Mouse (Mus musculus): ENCODE results near the gene Kcnk10. TPM values are rescaled to one million over a fixed set of nuclear protein-coding genes. Genes with fewer than 3 reads are reported as not detected.

Gene Kcnk10
- total and polyA plus RNA-seq, 2 experiments from 2014 or later, result 31.5 to 39.9 TPM

GRCm38 (mm10) chr12:98588573-98588972 lies 10.5 kb upstream of the Kcnk10 start:
- no peaks in the 10 kb centered on the region for H3K36me3 ChIP-seq (ENCODE audit: insufficient read depth, low read length)
- H3K4me2 ChIP-seq (ENCODE audit: low read depth, low read length), result no peak overlapping the region
- no peak overlapping the region for H3K4me3 ChIP-seq (ENCODE audit: low read length)
- H3K4me1 ChIP-seq (ENCODE audit: insufficient read depth, low read length), result no peaks in the 10 kb centered on the region
- DNase-seq (ENCODE audit: low spot score) (peak; percentile 33), ATAC-seq (no peak)
- no peak overlapping the region for H3K27ac ChIP-seq
- WGBS, result 70% methylated on average over 6 of the region's 6 CpGs
- no peaks in the 10 kb centered on the region for H3K27me3 ChIP-seq (ENCODE audit: insufficient read depth, low read length)
- no peak overlapping the region for H3K9ac ChIP-seq (replicated peaks; ENCODE audit: low read length)
- H3K9me3 ChIP-seq (ENCODE audit: low read length), result no peaks in the 10 kb centered on the region
- TF ChIP-seq CTCF (IDR thresholded peaks at IDR 0.05; ENCODE audit: low read depth), result no peak

DNA sequence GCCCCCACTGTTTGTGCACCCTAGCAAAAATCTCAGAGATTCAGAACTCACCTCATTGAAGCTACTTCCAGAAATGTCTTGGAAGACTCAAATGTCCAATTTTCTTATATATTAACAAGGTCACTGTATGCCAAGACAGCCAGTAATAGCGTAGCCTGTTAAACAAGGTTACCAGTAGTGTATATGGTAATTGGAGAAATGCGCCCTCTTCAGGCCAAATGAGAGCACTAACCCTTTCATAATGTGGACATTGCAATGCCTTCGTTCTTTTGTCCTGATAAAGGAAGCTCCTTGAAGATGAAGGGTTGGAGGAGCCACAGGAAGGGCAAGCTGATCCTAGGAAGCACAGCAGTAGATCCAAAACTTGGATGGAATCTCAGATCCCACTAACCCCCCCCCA lies 7.2 kb upstream of the Kcnk10 start:
- Histone ChIP-seq H3K27ac (no peak overlapping the region), H3K9me3 (ENCODE audit: low read length) (no peaks in the 10 kb centered on the region), H3K27me3 (ENCODE audit: insufficient read depth, low read length) (no peaks in the 10 kb centered on the region), H3K9ac (replicated peaks; ENCODE audit: low read length) (no peak overlapping the region), H3K4me1 (ENCODE audit: insufficient read depth, low read length) (no peaks in the 10 kb centered on the region), H3K4me3 (ENCODE audit: low read length) (no peak overlapping the region), H3K4me2 (ENCODE audit: low read depth, low read length) (no peak overlapping the region), H3K36me3 (ENCODE audit: insufficient read depth, low read length) (no peaks in the 10 kb centered on the region)
- peak; percentile 69 for DNase-seq (ENCODE audit: low spot score)
- TF ChIP-seq CTCF (IDR thresholded peaks at IDR 0.05; ENCODE audit: low read depth), result peak; percentile 65
- WGBS, result 44% methylated on average over 3 of the region's 3 CpGs
- no peak for ATAC-seq

- peak overlapping the region; percentile 60 for H3K4me2 ChIP-seq (ENCODE audit: low read depth, low read length)
- no peak for DNase-seq (ENCODE audit: low spot score)
- no peaks in the 10 kb centered on the region for H3K36me3 ChIP-seq (ENCODE audit: insufficient read depth, low read length)
- H3K9me3 ChIP-seq (ENCODE audit: low read length), result no peaks in the 10 kb centered on the region
- H3K9ac ChIP-seq (replicated peaks; ENCODE audit: low read length), result no peak overlapping the region
- no peak overlapping the region for H3K27ac ChIP-seq
- peaks cover 3% of the 10 kb centered on the region; the same call in 1 of the 2 replicates for H3K4me1 ChIP-seq (ENCODE audit: insufficient read depth, low read length)
- TF ChIP-seq CTCF (IDR thresholded peaks at IDR 0.05; ENCODE audit: low read depth), result no peak
- ATAC-seq, result no peak
- no peak overlapping the region for H3K4me3 ChIP-seq (ENCODE audit: low read length)
- H3K27me3 ChIP-seq (ENCODE audit: insufficient read depth, low read length), result no peaks in the 10 kb centered on the region
- WGBS, result 51% methylated on average over 8 of the region's 8 CpGs
These were observed 2.1 kb downstream of the Kcnk10 start for GRCm38 (mm10) chr12:98575942-98576550.

DNA sequence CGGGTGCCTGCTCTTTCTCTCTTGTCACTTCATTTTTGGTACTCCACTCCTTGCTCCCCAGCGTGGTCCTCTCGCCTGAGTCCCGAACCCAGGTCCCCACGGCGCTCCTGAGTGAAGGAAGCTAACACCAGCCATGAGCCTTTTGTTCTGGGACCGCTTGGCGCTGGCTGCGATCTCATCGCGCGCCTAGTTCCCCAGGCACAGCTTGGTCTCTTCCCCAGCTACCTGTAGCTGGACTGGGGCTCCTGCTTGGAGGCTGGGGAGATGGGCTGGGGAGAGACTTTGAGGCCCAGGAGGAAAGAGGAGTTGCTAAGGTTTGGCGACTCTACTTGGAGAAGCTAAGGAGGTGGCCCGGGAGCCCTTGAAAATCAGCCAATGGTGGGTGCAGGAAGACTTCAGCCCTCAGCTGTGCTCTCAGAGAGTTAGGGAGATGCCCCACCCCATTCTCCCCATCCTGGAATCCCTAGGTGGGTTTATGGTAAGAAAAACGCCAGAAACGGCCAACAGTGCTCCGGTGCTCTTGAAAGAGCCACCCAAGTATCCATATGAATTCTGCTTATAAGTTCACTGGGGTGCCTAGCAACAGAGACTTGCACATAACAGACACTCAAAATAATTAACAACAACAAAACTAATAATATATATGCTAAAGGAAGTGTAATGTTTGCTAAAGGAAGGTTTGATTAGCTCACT lies 2.8 kb downstream of the Kcnk10 start:
- DNase-seq (ENCODE audit: low spot score), result no peak
- peak overlapping the region; percentile 60 for H3K4me2 ChIP-seq (ENCODE audit: low read depth, low read length)
- H3K4me1 ChIP-seq (ENCODE audit: insufficient read depth, low read length), result peaks cover 3% of the 10 kb centered on the region; the same call in 1 of the 2 replicates
- no peak; the same call in 1 of the 2 replicates for ATAC-seq
- peak overlapping the region; percentile 96 for H3K27ac ChIP-seq
- H3K9ac ChIP-seq (replicated peaks; ENCODE audit: low read length), result peak overlapping the region; percentile 91
- H3K9me3 ChIP-seq (ENCODE audit: low read length), result no peaks in the 10 kb centered on the region
- TF ChIP-seq CTCF (IDR thresholded peaks at IDR 0.05; ENCODE audit: low read depth), result no peak
- H3K4me3 ChIP-seq (ENCODE audit: low read length), result peak overlapping the region; percentile 77
- 4% methylated on average over 17 of the region's 17 CpGs for WGBS
- no peaks in the 10 kb centered on the region for H3K27me3 ChIP-seq (ENCODE audit: insufficient read depth, low read length)
- no peaks in the 10 kb centered on the region for H3K36me3 ChIP-seq (ENCODE audit: insufficient read depth, low read length)

DNA sequence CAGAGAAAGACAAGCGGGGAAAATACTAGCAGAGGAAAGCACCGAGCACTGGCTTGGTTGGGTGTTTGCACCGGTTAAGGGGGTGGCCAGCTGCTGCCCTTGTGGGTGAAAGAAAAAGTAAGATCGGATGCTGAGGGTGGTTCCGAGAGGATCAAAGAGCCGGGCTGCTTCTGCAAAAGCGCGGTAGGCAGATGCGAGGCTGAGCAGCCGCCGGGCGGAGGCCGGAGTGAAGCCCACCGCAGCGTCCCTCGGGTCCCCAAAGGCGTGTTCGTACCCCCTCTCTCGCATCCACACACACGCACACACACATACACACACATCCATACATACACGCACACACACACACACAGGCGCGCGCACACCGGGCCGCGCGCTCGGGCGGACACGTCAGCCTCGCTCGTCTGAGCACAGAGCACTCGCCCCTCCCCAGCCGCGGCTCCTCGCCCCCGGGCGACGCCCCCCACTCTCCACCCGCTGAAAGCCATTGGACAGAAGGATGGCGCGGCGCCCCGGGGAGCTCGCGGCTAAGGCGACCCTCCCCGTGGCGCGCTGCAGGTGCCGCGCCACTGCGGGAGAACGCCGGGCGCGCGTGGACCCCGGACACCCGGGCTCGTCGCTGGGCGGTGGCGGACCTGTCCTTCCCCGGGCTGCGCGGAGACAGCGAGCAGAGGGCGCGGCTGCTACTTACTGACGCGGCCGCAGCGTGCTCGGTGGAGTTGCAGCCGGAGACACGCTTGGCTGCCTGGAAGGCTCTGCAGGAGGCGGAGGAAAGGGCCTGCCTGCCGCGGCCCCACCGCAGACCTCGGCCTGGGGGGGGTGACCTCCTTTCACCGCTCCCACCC lies 3.5 kb downstream of the Kcnk10 start:
- WGBS, result under 1% methylated on average over 81 of the region's 84 CpGs

DNA sequence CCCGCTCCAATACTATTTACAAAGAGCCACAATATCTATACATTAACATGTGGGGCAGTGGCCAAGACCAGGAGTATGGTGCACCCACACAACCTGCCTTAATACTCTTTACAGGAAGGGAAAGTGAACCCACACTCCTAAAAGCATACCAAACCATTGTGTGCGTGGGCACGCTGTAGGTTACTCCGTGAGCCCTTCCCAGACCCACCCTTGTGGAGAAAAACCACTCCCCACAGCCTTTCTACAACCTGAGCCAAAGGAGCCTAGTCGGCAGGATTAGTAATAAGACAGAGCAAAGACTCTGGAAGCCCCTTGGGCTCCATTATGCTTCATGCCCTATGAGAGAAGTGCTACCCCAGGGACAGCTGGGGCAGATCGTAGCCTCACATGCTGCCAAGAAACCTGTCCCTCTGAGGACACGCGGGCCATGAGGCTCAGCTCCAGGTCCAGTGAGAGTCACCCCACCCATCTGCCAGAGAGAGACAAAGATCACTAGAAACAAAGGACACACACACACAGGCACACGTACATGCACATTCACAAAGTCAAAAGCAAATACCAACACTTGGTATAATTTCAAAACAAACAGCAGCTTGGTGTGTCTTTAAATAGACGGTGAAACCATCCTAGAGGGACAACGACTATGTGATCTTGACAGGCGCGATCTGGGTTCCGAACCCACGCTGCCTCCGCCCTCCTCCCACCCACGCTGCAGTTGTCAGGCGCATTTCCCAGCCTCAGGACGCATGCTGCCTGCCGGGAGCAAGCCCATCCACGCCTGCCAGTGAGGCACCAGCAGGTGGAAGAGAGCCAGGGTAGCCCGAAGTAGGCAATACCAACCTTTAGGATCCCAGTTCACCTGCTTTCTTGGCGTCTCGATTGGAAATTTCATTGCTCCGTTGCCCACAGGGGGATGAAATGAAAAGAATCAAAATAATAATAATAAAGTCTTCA lies 4.5 kb downstream of the Kcnk10 start:
- peak overlapping the region; percentile 91 for H3K9ac ChIP-seq (replicated peaks; ENCODE audit: low read length)
- H3K27me3 ChIP-seq (ENCODE audit: insufficient read depth, low read length), result no peaks in the 10 kb centered on the region
- no peak for TF ChIP-seq CTCF (IDR thresholded peaks at IDR 0.05; ENCODE audit: low read depth)
- H3K4me2 ChIP-seq (ENCODE audit: low read depth, low read length), result peak overlapping the region; percentile 60
- peak; percentile 44 for ATAC-seq
- no peaks in the 10 kb centered on the region for H3K36me3 ChIP-seq (ENCODE audit: insufficient read depth, low read length)
- peak overlapping the region; percentile 96 for H3K27ac ChIP-seq
- H3K4me3 ChIP-seq (ENCODE audit: low read length), result peak overlapping the region; percentile 77
- WGBS, result 4% methylated on average over 25 of the region's 25 CpGs
- no peaks in the 10 kb centered on the region for H3K9me3 ChIP-seq (ENCODE audit: low read length)
- DNase-seq (ENCODE audit: low spot score), result peak; percentile 84
- H3K4me1 ChIP-seq (ENCODE audit: insufficient read depth, low read length), result peaks cover 14% of the 10 kb centered on the region

More for the DNA sequence above, 3.5 kb downstream of the Kcnk10 start:
- Histone ChIP-seq H3K9ac (replicated peaks; ENCODE audit: low read length) (peak overlapping the region; percentile 91), H3K9me3 (ENCODE audit: low read length) (no peaks in the 10 kb centered on the region), H3K4me1 (ENCODE audit: insufficient read depth, low read length) (peaks cover 7% of the 10 kb centered on the region; the same call in 1 of the 2 replicates), H3K27ac (peak overlapping the region; percentile 96), H3K4me2 (ENCODE audit: low read depth, low read length) (peak overlapping the region; percentile 60), H3K4me3 (ENCODE audit: low read length) (peak overlapping the region; percentile 77), H3K36me3 (ENCODE audit: insufficient read depth, low read length) (no peaks in the 10 kb centered on the region), H3K27me3 (ENCODE audit: insufficient read depth, low read length) (no peaks in the 10 kb centered on the region)
- no peak for TF ChIP-seq CTCF (IDR thresholded peaks at IDR 0.05; ENCODE audit: low read depth)
- ATAC-seq, result peak; percentile 92
- DNase-seq (ENCODE audit: low spot score), result peak; percentile 92
